Mouse (Mus musculus): ENCODE data around the gene Col23a1.

Gene Col23a1

DNA sequence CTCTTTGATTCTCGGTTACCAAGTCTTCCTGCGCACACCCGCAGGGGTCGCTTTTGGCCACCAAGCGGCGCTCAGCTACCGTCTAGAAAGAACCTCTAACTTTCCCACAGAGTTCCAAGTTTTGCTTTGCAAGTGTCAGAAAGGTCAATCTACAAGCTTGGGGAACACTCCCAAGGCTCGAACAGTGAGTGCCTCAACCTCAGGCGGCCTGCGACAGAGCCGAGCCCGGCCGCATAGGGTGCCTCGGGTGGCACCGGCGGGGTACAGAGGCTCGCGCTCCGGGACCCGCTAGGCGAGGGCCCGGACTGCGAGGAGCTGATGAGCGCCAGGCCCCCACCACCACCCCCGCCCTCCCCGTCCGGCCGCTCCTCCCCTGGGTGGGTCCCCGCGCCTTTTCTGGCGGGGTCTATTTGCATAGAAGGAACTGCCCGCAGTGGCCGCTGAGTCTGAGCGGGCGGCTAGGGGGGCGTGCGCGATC is at the start of gene Col23a1:
Col23a1 (plus strand) TSS at position 357 of the 478 bp plus-strand sequence.
- in situ Hi-C loops (cut with MboI; ENCODE audit: unreplicated experiment in 2 of 2), result no loop called here

DNA sequence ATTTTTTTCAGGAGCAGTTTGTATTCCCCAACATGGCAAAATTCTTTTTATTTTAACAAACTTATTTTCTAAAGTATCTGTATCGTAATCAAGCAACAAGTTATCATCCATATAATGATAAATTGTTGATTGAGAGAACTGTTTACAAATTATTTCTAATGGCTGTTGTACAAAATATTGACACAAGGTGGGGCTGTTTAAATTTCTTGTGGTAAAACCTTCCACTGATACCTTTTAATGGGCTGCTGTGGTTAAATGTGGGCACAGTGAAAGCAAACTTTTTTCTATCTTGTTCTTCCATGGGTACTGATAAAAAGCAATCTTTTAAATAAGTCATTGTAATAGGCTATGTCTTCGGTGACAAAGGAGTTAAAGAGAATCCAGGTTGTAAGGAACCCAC is 46.8 kb upstream of the Col23a1 start:
- in situ Hi-C loops (cut with MboI; ENCODE audit: unreplicated experiment in 2 of 2), result loop anchor here in 1 of 2 experiments (5.0 kb wide), 1 partner anchor 289 kb away; no protein-coding TSS in a partner anchor

DNA sequence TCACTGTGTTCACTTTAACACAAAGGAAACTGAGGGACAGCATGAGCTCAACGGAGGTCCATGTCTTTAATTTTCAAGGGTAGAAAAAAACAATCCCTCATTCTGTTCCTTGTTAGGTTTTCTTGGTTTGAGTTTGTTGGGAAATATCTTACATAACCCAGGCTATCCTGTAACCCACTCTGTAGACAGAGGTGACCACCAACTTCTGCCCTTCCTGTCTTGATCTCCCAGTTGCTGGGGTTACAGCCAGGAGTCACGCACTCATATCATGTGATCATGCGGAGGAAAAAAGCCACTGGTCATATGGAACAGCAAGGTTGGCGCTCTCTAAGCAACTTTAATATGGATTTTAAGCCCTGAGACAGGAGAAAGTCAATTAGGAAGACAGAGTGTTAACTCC is 32.7 kb upstream of the Col23a1 start:
- in situ Hi-C loops (cut with MboI; ENCODE audit: unreplicated experiment in 2 of 2), result loop anchor here (25.0 kb wide), 7 partner anchors 430 to 1570 kb away; partner anchors contain the start of genes 0610009B22Rik (in 1 of the 2) and Rufy1 (in 1 of the 2)

DNA sequence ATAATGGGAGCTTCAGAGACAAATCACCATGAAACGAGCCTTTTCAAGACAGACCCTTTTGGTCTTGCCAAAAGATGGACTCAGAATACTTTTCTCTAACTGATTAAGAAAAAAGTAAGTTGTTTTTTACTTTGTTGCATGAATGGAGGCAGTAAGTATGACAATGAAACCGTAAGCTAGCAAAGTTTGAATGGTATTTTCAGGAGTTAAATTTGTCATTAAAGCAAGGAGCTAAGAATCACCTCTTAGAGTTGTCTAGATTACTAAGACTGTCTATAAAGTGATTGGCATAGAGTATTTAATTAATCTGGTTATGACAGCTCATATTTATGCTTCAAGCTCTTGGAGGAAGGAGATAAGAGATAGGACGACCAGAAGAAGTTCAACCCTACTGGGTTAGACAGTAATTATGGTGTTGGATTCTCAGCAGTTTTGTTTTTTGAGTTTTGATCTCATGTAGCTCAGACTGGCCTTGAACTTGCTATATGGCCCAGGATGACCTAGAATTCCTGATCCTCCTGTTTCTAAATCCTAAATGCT is 28.0 kb upstream of the Col23a1 start, which contains the start of gene Clk4:
Clk4 (plus strand) TSS at position 51 of the 540 bp plus-strand sequence.
- in situ Hi-C loops (cut with MboI; ENCODE audit: unreplicated experiment in 2 of 2), result loop anchor here (10.0 to 25.0 kb wide), 8 partner anchors 426 to 1574 kb away; partner anchors contain the start of genes Rufy1 (in 2 of the 2) and 0610009B22Rik (in 1 of the 2)

DNA sequence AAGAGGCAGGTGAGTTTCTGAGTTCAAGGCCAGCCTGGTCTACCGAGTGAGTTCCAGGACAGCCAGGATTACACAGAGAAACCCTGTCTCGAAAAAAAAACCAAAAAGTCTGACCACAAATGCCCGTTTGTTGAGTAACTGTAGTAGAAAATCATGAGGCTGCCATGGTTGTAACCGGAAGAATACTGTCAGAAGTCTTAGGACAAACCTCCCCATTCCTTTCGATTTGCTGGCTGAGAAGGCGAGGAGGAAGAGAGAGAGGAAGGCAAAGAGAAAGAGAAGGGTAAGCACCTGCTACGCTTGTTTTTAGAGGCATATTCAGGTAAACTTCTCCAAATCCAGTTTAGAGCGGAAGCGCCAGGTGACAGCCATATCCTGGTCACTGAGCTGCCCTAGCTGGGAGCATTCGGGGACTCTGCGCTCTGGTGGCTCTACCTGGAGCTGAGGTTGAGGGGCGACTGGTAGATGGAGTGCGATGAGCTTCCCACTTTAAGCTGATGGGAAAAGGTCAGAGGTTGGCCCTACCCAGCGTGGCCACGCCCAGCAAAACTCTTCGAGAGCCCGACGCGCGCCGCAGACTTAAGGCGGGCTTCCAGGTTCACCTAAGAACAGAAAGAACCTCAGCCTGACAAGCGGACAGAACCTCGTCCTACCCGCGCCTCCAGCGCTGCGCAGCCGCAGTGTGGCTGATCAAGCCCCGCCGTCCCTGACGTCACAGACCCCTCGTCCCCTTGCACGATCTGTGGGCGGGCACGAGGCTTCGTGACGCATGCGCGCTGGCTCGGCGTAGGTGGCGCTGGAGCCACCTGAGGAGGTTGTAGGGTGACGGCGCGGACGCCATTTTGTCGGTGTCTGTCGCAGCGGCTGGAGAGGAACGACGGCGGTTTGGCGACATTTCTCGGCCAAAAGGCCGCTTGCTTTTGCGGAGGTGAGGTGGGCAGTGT is 27.1 kb upstream of the Col23a1 start, which contains the start of gene BC049762:
BC049762 (minus strand) TSS at position 705 of the 944 bp plus-strand sequence.
- in situ Hi-C loops (cut with MboI; ENCODE audit: unreplicated experiment in 2 of 2), result loop anchor here (10.0 to 25.0 kb wide), 8 partner anchors 425 to 1575 kb away; partner anchors contain the start of genes Rufy1 (in 2 of the 2) and 0610009B22Rik (in 1 of the 2)

DNA sequence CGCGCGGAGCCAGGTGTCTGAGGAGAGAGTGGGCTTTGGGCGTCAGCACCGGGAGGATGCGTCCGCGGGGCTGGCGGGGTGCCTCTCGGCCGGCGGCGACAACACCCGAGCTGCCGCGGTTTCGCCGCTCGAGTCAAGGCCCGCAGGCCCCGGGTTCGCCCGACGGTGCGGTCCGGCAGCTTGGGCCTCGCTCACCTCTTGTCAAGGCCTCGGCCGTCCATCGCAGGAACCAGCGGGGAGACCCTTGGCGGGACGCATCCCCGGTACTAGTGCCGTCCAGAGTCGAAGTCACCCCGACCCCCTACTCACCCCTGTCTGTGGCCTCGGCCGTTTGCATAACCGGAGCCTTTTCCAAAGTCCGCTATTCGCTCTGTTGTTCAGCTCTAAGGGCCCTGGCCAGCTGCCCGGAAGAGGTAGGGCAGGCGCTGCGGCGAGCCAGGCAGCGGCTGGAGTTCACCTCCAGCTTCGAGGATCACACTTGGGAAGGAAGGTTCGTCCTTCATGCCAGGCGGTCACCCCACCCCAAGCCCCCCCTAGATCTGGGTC is 26.4 kb upstream of the Col23a1 start:
- in situ Hi-C loops (cut with MboI; ENCODE audit: unreplicated experiment in 2 of 2), result loop anchor here (10.0 to 25.0 kb wide), 8 partner anchors 424 to 1576 kb away; partner anchors contain the start of genes Rufy1 (in 2 of the 2) and 0610009B22Rik (in 1 of the 2)

DNA sequence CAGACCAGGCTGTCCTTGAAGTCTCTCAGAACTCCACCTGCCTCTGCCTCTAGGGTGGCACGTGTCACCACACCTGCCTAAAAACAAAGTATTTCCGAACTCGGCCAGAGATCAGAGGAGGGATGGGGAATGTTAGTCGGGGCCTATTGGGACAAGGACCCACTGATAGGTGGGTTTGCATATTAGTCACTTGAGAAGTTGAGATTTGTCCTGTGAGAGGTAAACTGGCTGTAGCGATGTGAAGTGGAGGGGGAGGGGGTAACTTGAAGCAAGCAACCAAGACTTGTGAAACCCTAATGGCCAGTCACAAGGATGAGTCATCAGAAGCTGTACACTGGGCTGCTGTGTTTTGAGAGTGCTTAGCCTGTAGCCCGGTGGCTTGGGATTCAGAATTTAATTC is 25.4 kb upstream of the Col23a1 start:
- in situ Hi-C loops (cut with MboI; ENCODE audit: unreplicated experiment in 2 of 2), result loop anchor here (10.0 to 25.0 kb wide), 8 partner anchors 423 to 1577 kb away; partner anchors contain the start of genes Rufy1 (in 2 of the 2) and 0610009B22Rik (in 1 of the 2)

DNA sequence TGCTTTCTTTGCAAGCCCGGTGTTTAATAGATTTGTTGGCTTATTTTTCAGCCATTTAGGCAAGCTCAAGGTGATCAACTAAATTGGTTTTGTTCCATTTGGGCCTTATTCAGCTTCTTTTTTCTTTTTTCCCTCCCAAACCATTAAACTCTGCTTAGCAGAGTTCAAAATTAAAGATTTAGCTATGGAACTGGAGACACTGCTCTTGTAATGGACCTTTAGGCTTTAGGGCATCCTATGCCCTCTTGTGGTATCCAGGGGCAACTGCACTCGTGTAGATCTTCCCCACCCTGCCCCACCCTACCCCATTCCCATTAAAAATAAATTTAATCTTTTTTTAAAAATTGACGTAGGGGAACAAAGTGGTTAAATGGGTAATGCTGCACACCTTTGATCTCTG is 24.4 kb upstream of the Col23a1 start:
- in situ Hi-C loops (cut with MboI; ENCODE audit: unreplicated experiment in 2 of 2), result loop anchor here (10.0 to 25.0 kb wide), 8 partner anchors 422 to 1578 kb away; partner anchors contain the start of genes Rufy1 (in 2 of the 2) and 0610009B22Rik (in 1 of the 2)

DNA sequence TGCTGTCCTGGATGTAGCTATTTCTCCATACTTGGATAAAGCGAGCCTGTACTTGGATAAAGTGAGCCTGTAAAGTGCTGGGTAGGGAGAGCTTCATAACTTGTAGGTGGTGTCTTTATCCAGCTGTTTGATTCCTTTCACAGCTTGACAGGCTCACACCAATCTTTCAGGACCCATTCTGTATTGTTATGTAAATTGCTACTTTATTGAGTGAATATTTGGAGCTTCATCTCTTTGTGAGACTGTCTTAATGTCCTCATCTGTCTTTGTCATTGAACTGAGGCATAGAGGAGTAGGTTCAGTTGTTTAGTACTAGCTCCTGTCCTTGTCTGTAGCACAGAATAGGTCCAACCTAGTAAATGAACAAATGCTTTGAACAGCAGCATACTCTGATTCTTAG is 15.3 kb upstream of the Col23a1 start:
- in situ Hi-C loops (cut with MboI; ENCODE audit: unreplicated experiment in 2 of 2), result loop anchor here (10.0 to 25.0 kb wide), 8 partner anchors 413 to 1990 kb away; partner anchors contain the start of genes 0610009B22Rik (in 1 of the 2) and Rufy1 (in 1 of the 2)

DNA sequence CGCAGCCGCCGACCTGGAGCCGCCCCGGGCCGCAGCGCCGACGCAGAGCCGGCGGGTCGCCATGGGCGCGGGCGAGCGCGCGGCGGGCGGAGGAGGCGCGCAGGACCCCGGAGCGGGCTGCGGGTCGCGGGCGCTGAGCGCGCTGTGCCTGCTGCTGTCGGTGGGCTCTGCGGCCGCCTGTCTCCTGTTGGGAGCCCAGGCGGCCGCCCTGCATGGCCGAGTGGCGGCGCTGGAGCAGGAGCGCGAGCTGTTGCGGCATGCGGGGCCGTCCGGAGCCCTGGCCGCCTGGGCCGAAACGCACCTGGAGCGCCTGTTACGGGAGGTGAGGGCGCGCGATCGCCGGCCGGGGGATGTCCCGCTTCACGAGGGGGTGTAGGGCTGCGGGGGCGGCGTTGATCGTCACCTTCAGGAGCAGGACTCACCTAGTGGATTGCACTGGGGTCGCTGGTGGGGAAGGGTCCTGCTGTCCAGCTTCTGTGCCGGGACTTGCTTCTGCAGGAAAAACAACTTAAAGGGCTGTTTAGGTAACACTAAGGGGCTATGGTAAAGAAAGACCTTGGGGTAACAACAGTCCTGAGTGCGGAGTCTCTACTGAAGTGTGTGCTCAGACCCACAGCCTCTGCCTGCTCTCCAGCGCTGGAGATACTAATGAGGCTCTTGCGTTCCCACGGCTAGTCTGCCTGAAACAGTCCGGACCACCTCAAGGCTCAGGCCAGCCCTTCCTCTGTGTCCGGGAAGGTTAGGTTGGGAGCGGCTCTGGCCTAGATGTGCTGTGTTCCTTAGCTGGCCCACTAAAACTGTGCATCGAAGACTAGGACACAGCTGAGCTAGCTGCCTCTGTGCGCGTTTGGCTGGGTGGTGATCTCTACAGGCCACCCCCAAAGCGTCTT is 591 bp downstream of the Col23a1 start:
- in situ Hi-C loops (cut with MboI; ENCODE audit: unreplicated experiment in 2 of 2), result no loop called here

DNA sequence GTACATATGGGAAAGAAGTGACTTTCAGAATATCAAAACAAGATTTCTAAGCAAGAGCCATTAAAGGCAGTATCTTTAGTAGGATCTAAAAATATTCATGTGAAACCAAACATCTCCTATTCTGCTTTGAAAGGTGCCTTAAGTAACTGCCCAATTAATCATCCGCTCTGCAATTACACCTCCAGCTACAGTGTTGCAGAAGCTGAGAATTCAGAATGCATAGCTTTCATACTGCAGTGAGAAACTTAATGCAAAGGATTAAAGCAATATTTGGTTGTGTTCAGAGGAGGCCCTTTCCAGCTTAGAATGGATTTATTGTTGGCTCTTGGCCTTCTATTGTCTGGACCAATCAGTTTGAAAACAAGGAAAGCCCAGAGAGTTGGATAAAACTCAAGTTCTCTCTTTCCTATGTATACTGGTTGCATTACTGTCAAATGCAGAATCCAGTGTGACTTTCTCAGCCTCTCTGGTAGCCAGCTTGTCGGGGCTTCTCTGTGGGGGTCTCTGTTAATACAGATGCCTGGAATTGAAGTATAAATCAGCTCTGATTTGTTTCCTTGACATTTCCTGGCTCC is 4.3 kb downstream of the Col23a1 start:
- in situ Hi-C loops (cut with MboI; ENCODE audit: unreplicated experiment in 2 of 2), result no loop called here

DNA sequence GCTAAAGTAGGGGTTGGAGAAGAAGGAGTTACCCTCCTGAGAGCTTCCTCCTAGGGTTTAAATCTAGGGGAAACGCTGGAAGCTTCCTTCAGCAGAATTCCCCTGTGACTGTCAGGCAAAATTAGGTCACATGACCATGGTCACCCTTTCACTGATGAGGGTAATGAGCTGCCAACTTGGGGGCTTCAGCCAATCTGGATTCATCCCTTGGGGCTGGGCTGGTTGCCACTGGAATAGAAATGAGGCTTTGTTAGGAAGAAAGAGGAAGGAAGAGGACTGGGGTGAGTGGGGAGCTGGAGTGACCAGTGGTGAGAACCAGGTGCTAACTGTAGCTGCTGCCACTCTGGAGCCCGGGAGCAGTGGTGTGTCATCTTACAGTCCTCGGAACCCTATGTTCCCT is 6.0 kb downstream of the Col23a1 start:
- in situ Hi-C loops (cut with MboI; ENCODE audit: unreplicated experiment in 2 of 2), result no loop called here

DNA sequence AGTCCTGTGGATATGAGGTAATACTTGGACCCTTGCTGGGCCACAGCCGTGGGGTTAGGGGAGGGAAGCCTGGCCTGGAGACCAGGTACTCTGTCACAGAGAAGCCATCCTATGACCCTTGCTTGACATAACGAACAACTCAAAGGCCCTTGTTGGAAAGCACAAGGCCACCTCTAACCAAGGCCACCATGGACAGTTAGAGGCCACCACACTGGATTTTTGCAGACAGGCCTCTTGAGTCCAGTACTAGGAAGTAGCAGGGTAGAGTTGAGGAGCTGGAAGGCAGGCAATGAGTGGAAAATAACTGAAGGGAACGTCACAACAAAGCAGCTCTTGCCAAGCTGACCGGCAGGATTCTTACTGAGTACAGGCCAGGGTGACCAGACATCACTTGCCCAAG is 9.0 kb downstream of the Col23a1 start:
- in situ Hi-C loops (cut with MboI; ENCODE audit: unreplicated experiment in 2 of 2), result no loop called here

DNA sequence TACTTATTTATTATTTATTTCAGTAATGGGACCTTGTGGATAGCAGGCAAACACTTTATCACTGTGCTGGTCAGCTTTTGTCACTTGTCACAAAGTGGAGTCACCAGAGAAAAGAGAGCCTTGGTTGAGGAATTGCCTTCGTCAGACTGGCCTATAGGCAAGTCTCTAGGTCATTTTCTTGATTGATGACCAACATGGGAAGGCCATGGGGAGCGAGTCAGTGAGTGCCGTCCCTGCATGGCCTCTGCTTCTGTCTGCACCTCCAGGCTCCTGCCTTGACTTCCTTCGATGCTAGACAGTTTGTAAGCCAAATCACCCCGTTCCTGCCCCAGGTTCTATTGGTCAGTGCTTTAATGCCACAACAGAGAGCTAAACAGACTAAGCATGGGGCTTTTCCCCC is 12.7 kb downstream of the Col23a1 start:
- in situ Hi-C loops (cut with MboI; ENCODE audit: unreplicated experiment in 2 of 2), result no loop called here

DNA sequence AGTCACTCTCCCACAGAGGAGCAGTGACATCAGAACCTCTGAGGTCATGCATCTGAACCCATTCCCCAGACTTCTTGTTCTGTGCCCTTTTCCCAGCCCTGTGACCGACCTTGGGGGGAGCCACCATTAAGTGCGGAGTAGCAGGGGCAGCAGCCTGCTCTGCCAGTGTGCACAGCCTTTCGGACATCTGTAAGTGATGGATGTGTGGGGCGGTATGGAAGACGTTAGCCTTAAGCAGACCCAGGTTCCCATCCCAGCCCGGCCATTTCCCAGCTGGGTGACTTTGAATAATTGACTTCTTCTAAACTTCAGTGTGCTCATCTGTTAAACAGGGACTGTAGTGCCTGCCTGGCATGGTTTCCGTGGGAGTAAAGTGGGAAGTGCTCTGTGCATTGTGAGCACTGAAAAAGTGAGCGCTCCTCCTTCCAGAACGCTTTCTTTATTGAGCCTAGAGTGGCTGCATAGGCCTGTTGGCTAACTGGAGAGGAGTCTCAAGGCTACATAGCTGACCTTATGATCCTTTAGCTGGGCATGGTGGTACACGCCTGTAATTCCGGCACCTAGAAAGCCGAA is 14.3 kb downstream of the Col23a1 start:
- in situ Hi-C loops (cut with MboI; ENCODE audit: unreplicated experiment in 2 of 2), result no loop called here

DNA sequence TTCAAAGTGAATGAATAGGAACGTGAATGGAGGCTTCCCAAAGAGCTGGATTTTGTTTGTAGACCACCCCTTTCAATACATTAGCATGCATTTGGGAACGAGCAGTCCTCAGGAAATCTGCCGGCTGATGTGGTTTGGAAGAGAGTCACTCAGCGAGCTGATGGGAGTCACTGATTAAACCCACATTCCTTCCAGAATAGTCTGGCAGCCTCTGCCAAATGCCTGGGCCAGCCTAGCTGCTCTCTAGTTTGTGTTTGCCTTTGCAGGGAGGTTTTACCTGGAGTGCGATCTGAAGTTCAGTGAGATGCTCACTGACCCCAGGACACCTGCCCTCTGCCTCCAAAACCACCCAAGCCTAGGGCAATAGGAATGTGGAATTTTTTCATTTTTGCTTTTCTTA is 18.6 kb downstream of the Col23a1 start:
- in situ Hi-C loops (cut with MboI; ENCODE audit: unreplicated experiment in 2 of 2), result no loop called here

DNA sequence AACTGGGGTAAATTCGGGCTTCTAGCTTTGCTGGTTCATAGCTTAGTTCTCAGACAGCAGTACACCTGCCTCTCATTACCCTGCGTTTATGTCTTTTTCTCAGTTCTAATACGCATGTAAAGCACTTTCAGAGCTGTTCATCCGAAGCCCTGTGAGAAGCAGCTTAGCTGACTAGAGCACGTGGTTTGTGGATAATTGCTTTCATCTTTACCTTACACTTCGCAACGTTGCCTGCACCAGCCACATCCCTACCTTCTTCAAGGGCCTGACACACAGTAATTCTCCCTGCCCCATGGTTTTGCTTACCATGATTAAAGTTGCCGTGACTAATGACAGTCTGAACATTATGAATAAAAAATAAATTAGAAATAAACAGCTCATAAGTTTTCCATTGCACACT is 22.1 kb downstream of the Col23a1 start:
- in situ Hi-C loops (cut with MboI; ENCODE audit: unreplicated experiment in 2 of 2), result no loop called here

DNA sequence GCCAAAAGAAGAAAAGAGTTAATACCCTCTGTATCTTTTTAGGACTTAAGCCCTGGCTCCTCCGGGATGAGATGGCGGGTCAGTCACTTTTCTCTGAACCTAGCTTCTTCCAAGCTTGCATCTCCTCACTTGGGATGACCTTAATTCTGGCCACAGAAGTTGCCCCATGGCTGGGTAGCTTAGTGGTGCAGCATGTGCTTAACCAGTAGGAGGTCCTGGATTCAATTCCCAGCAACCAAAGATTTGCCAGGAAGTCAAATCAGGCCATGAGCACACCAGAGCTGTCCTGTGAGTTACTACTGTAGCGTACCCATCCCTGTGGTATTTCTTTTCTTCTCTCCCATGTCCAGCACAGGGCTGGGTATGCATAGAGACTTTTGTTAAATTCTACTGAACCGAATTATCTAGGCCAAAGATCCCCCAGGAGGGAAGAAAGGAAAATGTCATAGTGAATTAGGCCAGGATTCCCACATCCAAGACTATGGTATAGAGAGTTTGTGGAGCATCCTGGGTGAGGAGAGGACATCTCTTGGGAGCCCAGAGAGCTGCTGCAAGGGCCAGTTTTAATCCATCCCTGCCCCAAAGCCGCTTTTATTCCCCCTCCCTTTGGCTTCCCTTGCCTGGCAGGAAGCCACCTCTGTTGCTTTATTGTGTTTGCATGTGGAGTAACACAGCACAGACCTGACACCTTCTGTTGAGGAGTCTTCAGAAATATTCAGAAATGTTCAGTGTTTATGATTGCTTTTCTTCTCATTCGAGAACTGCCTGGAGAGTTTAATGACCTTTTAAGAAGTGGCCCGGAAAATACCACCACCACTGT is 26.5 kb downstream of the Col23a1 start:
- in situ Hi-C loops (cut with MboI; ENCODE audit: unreplicated experiment in 2 of 2), result no loop called here

Measured in v-Abl transformed pro-B cells (cell line).